Mouse (Mus musculus): ENCODE measurements around the gene Rnf144b. TPM values are rescaled to one million over a fixed set of nuclear protein-coding genes. Genes with fewer than 3 reads are reported as not detected.
A peak's percentile ranks its signal among the peaks of the same experiment; 100 is the strongest.

Gene Rnf144b
- polyA plus RNA-seq, 1 experiment from 2014 or later = 0.95 TPM

GRCm38 (mm10) chr13:47288449-47288848, 166.0 kb downstream of the Rnf144b start:
- WGBS = 45% methylated on average over 4 of the region's 4 CpGs

GRCm38 (mm10) chr13:47296465-47296864, 174.0 kb downstream of the Rnf144b start:
- Histone ChIP-seq H3K27me3 (ENCODE audit: control insufficient read depth, insufficient read depth, low read length) (no peaks in the 10 kb centered on the region), H3K9ac (ENCODE audit: low read depth, low read length) (no peak overlapping the region), H3K4me1 (ENCODE audit: control insufficient read depth, insufficient read depth, low read length) (no peaks in the 10 kb centered on the region), H3K4me2 (replicated peaks; ENCODE audit: low read depth, low read length) (no peak overlapping the region), H3K4me3 (ENCODE audit: low read length) (no peak overlapping the region), H3K27ac (ENCODE audit: low read depth, low read length) (no peak overlapping the region), H3K36me3 (ENCODE audit: control insufficient read depth, insufficient read depth, low read length) (no peaks in the 10 kb centered on the region), H3K9me3 (ENCODE audit: control insufficient read depth, low read length) (no peaks in the 10 kb centered on the region)
- ATAC-seq (ENCODE audit: low FRiP score, low TSS enrichment) = no peak
- WGBS = 55% methylated on average over 8 of the region's 8 CpGs

More at GRCm38 (mm10) chr13:47288449-47288848, 166.0 kb downstream of the Rnf144b start:
- Histone ChIP-seq H3K27me3 (ENCODE audit: control insufficient read depth, insufficient read depth, low read length) (no peaks in the 10 kb centered on the region), H3K36me3 (ENCODE audit: control insufficient read depth, insufficient read depth, low read length) (no peaks in the 10 kb centered on the region), H3K9ac (ENCODE audit: low read depth, low read length) (no peak overlapping the region), H3K4me2 (replicated peaks; ENCODE audit: low read depth, low read length) (no peak overlapping the region), H3K9me3 (ENCODE audit: control insufficient read depth, low read length) (no peaks in the 10 kb centered on the region), H3K4me1 (ENCODE audit: control insufficient read depth, insufficient read depth, low read length) (no peaks in the 10 kb centered on the region), H3K27ac (ENCODE audit: low read depth, low read length) (no peak overlapping the region), H3K4me3 (ENCODE audit: low read length) (no peak overlapping the region)
- ATAC-seq (ENCODE audit: low FRiP score, low TSS enrichment) = peak; percentile 64; the same call in 1 of the 2 replicates

Other genes with a start within 250 kb of the Rnf144b start
- 8.7 and 18.2 TPM in 2 replicates for gene Kif13a, start 192.8 kb upstream of the Rnf144b start, polyA plus RNA-seq (2014; fragmentation: Nextera tagmentation; extraction: Ambion mirVana)
- gene Nhlrc1, start 107.8 kb upstream of the Rnf144b start, polyA plus RNA-seq (2014; fragmentation: Nextera tagmentation; extraction: Ambion mirVana) = 2.5 and 3.1 TPM in 2 replicates
- 8.6 and 12.1 TPM in 2 replicates for gene Kdm1b, start 79.2 kb upstream of the Rnf144b start, polyA plus RNA-seq (2014; fragmentation: Nextera tagmentation; extraction: Ambion mirVana)
- 23.4 and 29.7 TPM in 2 replicates for gene Tpmt, start 77.9 kb upstream of the Rnf144b start, polyA plus RNA-seq (2014; fragmentation: Nextera tagmentation; extraction: Ambion mirVana)
- 276 and 313 TPM in 2 replicates for gene Dek, start 16.5 kb upstream of the Rnf144b start, polyA plus RNA-seq (2014; fragmentation: Nextera tagmentation; extraction: Ambion mirVana)